Mouse (Mus musculus) neural tube, embryonic 10.5 days (tissue): ENCODE data around the gene Trim63.

Source experiments
- DNase-seq: peaks from one replicate; pipeline ENCODE4 v3.0.0-alpha.2; 2017; ENCODE audit warnings: low spot score; ENCODE audit errors: extremely low spot score

Gene Trim63

DNA sequence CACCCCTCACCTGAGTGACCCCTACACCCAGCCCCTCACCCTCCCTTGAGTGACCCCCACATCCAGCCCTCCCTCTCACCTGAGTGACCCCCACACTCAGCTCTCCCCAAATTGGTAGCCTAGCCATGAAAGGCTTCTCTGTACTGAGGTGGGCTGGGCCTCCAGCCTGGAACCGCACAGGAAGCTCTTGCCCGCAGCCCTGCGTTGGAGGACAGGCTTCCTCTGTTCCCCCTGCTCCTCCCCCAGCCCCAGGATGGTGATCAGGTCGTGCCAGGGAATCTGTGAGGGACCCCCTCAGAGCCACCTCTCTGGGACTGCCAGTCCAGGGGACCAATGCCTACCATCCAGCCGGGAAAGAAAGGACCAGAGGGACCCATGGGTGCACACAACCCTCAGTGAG, 50.4 kb downstream of the Trim63 start:
- DNase-seq = no peak

DNA sequence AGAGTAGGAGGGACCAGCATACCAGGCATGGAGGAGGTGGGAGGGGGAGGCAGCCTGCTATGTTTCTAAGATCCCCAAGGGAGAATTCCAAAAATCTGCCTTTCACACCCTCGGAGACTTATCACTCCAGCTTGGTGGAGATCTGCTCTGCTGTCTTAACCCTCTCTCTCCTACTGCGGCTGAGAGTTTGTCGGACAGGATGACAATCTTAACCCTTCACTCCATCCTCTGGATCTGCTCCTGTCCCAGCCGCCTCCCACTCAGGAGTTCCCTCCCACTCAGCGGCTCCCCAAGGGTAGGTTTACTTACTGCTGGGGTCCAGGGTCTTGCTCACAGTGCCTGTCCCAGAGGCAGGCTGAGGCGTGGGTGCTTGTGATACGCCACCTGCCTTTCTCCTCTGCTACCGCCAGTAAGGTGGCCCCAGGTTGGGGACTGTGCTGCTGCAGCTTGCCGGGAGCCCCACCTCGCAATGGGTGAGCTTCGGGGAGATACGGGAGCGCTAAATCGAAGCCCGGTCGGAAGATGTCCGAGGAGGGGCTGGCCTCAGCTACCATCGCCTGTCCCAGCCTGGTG, 55.8 kb downstream of the Trim63 start:
- DNase-seq = peak; percentile 27

DNA sequence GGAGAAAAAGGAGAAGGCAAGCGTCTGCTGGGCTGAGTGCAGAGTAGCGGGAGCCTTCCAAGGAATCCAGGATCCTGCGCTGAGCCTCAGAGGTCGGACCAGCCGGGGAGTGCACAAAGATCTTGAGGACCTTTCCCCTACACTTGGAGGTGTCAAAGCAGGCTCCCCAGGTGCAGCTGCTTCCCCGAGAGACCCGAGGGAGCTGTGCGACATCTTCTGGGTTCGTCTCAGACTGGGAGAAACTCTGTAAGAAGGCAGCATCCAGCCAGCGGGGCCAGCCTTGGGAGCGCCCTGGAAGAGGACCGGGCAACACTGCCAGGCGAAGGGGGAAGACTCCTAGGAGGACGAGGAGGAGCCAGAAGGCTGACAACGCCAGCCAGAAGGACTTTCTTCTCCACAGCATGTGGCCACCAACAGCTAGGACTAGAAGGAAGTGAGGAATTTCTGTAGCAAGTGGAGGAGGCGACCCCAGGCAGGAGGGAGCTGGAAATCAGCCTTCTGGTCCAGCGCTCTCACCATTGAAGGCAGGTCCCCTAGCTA, 56.5 kb downstream of the Trim63 start:
- DNase-seq = peak; percentile 43

DNA sequence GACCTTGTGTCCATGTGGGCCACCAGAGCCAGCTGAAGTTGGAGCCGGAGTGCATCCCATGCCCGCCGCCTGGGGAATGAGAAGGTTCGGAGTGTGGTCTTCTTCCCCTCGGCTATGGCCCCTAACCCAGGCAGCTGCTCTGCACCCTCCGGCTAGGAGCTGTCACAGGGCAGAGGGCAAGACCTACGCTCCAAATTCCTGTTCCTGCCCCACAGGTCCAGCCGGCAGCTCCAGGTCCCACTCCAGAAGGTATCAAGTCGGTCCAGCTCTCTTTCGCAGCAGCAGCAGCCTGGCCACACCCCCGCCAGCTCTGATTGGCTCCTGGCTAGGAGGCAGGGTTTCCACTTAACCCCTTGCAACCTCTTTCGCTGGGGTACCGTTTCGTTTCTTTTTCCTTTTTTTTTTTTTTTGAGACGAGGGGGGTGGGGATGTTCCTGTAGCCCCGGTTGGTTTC, 57.4 kb downstream of the Trim63 start:
- DNase-seq = peak; percentile 74

DNA sequence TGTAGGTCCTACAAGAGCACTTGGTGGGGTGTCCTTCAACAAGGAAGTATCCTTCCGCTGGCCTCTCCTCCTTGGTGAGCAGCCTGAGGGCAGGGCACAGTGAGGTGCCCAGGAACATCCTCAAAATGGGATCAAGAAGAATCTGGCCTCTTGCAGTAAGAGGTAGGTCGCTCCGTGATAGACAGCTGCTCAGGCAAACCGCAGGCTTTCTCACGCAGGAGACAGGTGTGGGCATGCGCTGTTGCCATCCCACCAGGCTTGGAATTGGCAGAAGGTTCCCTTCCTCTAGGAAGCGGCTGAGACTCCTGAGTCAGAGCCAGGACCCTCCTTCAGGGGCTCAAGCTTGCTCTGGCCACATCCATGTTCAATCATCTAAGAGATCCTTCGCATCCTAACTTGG, 58.4 kb downstream of the Trim63 start:
- DNase-seq = no peak

DNA sequence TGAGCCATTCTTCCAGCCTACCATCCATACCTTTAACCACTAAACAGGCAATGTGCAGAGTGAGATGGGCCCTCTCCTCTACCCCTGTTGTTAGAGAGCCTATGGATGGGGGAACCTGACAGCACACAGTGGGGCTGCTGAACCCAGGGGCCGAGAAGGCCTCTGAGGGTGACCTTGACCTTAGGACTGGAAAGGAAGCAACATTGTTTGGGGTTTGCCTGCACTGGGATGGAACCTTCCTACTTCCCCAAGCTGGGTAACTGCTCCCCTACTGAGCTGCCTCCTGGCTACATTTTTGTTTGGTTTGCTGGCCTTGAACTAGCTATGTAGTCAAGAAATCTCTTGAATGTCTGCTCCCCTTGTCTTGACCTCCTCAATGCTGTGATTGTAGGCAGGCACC, 59.4 kb downstream of the Trim63 start:
- no peak for DNase-seq

DNA sequence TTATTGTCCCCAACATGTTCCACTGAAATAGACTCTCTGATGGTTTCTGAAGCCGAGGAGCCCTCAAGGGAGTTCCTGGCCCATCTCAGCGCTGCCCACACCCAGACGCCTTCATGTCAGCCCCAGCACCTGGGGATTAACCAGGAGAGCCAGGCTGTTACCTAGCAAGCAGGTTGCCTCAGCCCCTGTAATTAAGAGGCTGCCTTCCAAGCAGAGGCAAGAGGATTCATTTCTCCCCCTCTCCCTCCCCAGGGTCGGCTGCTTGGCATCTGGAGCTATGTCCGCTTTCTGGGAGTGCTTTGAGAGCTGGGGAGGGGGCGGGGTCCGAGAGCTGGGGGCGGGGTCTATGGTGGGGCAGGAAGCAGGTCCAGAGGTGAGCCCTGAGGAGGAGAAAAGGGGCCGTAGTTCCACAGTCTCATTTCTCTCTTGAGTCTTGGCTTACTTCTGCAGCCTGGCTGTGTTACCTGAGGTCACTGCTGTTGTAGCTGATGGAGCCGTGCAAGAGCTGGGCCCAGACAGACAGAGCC, 63.2 kb downstream of the Trim63 start:
- DNase-seq = no peak
